Mouse (Mus musculus) bone marrow macrophage, adult 2 months (primary cell): ENCODE results near the gene 4933434E20Rik.

Experiments used
- CTCF ChIP-seq: IDR thresholded peaks from 2 replicates; pipeline ENCODE4 v1.5.1; 2012; ENCODE audit warnings: low read depth, mild to moderate bottlenecking, low read length, moderate library complexity
- POLR2A ChIP-seq: IDR thresholded peaks from 2 replicates; pipeline ENCODE4 v1.6.1; 2012; ENCODE audit warnings: mild to moderate bottlenecking, low read depth, low read length, borderline replicate concordance

- no peak for TF ChIP-seq CTCF
- TF ChIP-seq POLR2A: no peak
These were observed 16.8 kb upstream of the 4933434E20Rik start for GRCm38 (mm10) chr3:90034653-90035052.
